Mouse (Mus musculus) C2C12 (cell line): ENCODE data around the gene Pou2f1.

Experiments
- CEBPB ChIP-seq: IDR thresholded peaks from one replicate; pipeline ENCODE4 v1.6.1; 2011; ENCODE audit warnings: low read depth, mild to moderate bottlenecking, control low read depth, moderate library complexity
- CTCF ChIP-seq: IDR thresholded peaks from one replicate; pipeline ENCODE4 v1.5.1; 2011; ENCODE audit not compliant: control insufficient read depth, insufficient read depth, insufficient read length

DNA sequence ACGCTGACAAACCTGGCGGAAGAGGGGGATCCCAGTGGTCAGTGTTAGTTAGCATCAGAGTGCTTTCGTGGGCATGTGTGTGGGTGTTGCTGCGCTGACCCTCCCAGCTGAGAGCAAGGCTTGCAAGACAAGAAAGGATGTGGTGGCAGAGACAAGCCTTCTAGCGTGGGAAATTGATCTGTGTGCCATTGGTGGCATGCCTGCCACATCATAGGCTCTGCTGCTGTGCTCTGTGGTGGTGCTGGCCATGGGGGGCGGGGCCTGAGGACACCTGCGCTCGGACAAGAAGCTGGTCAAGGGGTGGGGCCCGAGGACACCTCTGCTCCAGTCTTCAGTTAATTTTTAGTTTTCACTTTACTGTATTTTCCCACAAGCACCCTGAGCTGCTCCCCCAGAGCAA lies 186.1 kb downstream of the Pou2f1 start:
- TF ChIP-seq CEBPB (no peak), CTCF (no peak)
